Mouse (Mus musculus): ENCODE measurements at regions not wholly inside any gene's neighbourhood (a gene's known extent, or its start where the extent isn't known, plus 50 kb on each side); places are given as distances from the start of the nearest gene placed in this dataset.

DNA sequence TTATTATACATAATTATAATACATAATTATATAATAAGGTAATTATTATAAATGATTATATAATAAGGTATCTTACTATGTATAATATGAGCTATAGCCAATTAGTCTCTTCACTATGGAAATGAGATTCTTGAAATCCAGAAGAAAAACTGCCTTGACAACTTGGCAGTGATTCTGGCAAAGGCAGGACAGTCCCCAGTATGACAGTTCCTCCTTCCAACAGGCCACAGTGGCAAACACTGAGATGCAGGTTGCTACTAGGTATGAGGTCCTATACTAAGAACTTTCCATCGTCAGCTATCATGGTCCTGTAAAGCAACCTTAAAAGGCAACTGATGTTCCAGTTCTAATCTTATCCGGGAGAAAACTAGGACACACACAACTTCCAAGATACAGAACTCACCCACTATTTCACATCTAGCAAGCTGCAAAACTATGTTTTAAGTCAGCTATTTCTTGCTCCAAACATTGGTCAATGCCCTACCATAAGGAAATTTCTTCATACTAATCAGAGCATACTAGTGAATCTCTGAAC, 124.6 kb upstream of the Bank1 start:
- no peak overlapping the region for H3K27ac ChIP-seq (ENCODE audit: control insufficient read depth, low read depth, low read length)
- H3K36me3 ChIP-seq (ENCODE audit: control insufficient read depth in 1 of 2, insufficient read depth in 2 of 2, low read length in 2 of 2), result no peaks in the 10 kb centered on the region
- H3K79me2 ChIP-seq (ENCODE audit: control insufficient read depth, insufficient read depth, low read length, poor library complexity), result no peaks in the 10 kb centered on the region
- H3K4me1 ChIP-seq (ENCODE audit: control insufficient read depth in 1 of 2, insufficient read depth in 2 of 2, low read length in 2 of 2), result no peaks in the 10 kb centered on the region
- H3K4me3 ChIP-seq (ENCODE audit: control insufficient read depth in 1 of 2, insufficient read depth in 1 of 2, low read depth in 2 of 2, low read length in 2 of 2), result no peak overlapping the region
- H3K9ac ChIP-seq (ENCODE audit: control insufficient read depth, low read depth, low read length, poor library complexity, severe bottlenecking), result no peak overlapping the region
- H3K9me3 ChIP-seq (replicated peaks; ENCODE audit: insufficient read depth, low read length), result no peaks in the 10 kb centered on the region
- no peak for DNase-seq (ENCODE audit: low read depth, low spot score)
- TF ChIP-seq POLR2AphosphoS5 (IDR thresholded peaks at IDR 0.05; ENCODE audit: borderline replicate concordance, low read depth, low read length) (no peak), SMC3 (IDR thresholded peaks at IDR 0.05; ENCODE audit: low read depth, low read length) (no peak), TBP (IDR thresholded peaks at IDR 0.05; ENCODE audit: low read depth, low read length) (no peak)
- H3K27me3 ChIP-seq (ENCODE audit: control insufficient read depth in 1 of 2, insufficient read depth in 2 of 2, low read length in 2 of 2), result no peaks in the 10 kb centered on the region

- no peaks in the 10 kb centered on the region for H3K79me2 ChIP-seq (ENCODE audit: control insufficient read depth, insufficient read depth, low read length, poor library complexity)
- no peaks in the 10 kb centered on the region for H3K27me3 ChIP-seq (ENCODE audit: control insufficient read depth in 1 of 2, insufficient read depth in 2 of 2, low read length in 2 of 2)
- DNase-seq (ENCODE audit: low read depth, low spot score), result no peak
- H3K9me3 ChIP-seq (replicated peaks; ENCODE audit: insufficient read depth, low read length), result no peaks in the 10 kb centered on the region
- H3K36me3 ChIP-seq (ENCODE audit: control insufficient read depth in 1 of 2, insufficient read depth in 2 of 2, low read length in 2 of 2), result no peaks in the 10 kb centered on the region
- H3K9ac ChIP-seq (ENCODE audit: control insufficient read depth, low read depth, low read length, poor library complexity, severe bottlenecking), result no peak overlapping the region
- TF ChIP-seq CTCF (IDR thresholded peaks at IDR 0.05 in 2 of 3, conservative IDR thresholded peaks at IDR 0.05 in 1 of 3; ENCODE audit: control insufficient read depth in 1 of 3, insufficient read depth in 1 of 3, low read depth in 2 of 3, low read length in 3 of 3, poor library complexity in 1 of 3, severe bottlenecking in 1 of 3) (no peak), ZMIZ1 (IDR thresholded peaks at IDR 0.05; ENCODE audit: low read depth, low read length) (no peak), MXI1 (IDR thresholded peaks at IDR 0.05; ENCODE audit: low read depth, low read length) (no peak), MYC (IDR thresholded peaks at IDR 0.05; ENCODE audit: low read depth, low read length) (no peak), USF1 (IDR thresholded peaks at IDR 0.05; ENCODE audit: low read depth, low read length) (no peak), KAT2A (conservative IDR thresholded peaks at IDR 0.05; ENCODE audit: low read depth, low read length) (no peak), NELFE (IDR thresholded peaks at IDR 0.05; ENCODE audit: low read depth, low read length) (no peak), NRF1 (IDR thresholded peaks at IDR 0.05; ENCODE audit: insufficient read depth, low read depth, low read length, poor library complexity, severe bottlenecking) (no peak), TBP (IDR thresholded peaks at IDR 0.05; ENCODE audit: low read depth, low read length) (no peak), SIN3A (IDR thresholded peaks at IDR 0.05; ENCODE audit: low read length) (no peak)
- no peak overlapping the region for H3K4me3 ChIP-seq (ENCODE audit: control insufficient read depth in 1 of 2, insufficient read depth in 1 of 2, low read depth in 2 of 2, low read length in 2 of 2)
- no peaks in the 10 kb centered on the region for H3K4me1 ChIP-seq (ENCODE audit: control insufficient read depth in 1 of 2, insufficient read depth in 2 of 2, low read length in 2 of 2)
- no peak overlapping the region for H3K27ac ChIP-seq (ENCODE audit: control insufficient read depth, low read depth, low read length)
Measured at GRCm38 (mm10) chr3:136449364-136449763, 123.5 kb upstream of the Bank1 start.

GRCm38 (mm10) chr3:136444598-136444997, 118.7 kb upstream of the Bank1 start:
- no peaks in the 10 kb centered on the region for H3K4me1 ChIP-seq (ENCODE audit: control insufficient read depth in 1 of 2, insufficient read depth in 2 of 2, low read length in 2 of 2)
- H3K27me3 ChIP-seq (ENCODE audit: control insufficient read depth in 1 of 2, insufficient read depth in 2 of 2, low read length in 2 of 2), result no peaks in the 10 kb centered on the region
- H3K9ac ChIP-seq (ENCODE audit: control insufficient read depth, low read depth, low read length, poor library complexity, severe bottlenecking), result no peak overlapping the region

More at GRCm38 (mm10) chr3:136444598-136444997, 118.7 kb upstream of the Bank1 start:
- no peaks in the 10 kb centered on the region for H3K36me3 ChIP-seq (ENCODE audit: control insufficient read depth in 1 of 2, insufficient read depth in 2 of 2, low read length in 2 of 2)
- no peak overlapping the region for H3K27ac ChIP-seq (ENCODE audit: control insufficient read depth, low read depth, low read length)
- no peak for DNase-seq (ENCODE audit: low read depth, low spot score)
- no peaks in the 10 kb centered on the region for H3K79me2 ChIP-seq (ENCODE audit: control insufficient read depth, insufficient read depth, low read length, poor library complexity)
- TF ChIP-seq TAL1 (IDR thresholded peaks at IDR 0.05; ENCODE audit: low read length) (no peak), NRF1 (IDR thresholded peaks at IDR 0.05; ENCODE audit: insufficient read depth, low read depth, low read length, poor library complexity, severe bottlenecking) (no peak), JUND (IDR thresholded peaks at IDR 0.05; ENCODE audit: low read depth, low read length) (no peak), GATA1 (IDR thresholded peaks at IDR 0.05; ENCODE audit: low read depth, low read length) (no peak), ZC3H11A (IDR thresholded peaks at IDR 0.05; ENCODE audit: low read depth, low read length) (no peak), MXI1 (IDR thresholded peaks at IDR 0.05; ENCODE audit: low read depth, low read length) (no peak), ZNF384 (IDR thresholded peaks at IDR 0.05; ENCODE audit: low read depth, low read length) (no peak), ELF1 (IDR thresholded peaks at IDR 0.05; ENCODE audit: low read depth, low read length) (no peak), TBP (IDR thresholded peaks at IDR 0.05; ENCODE audit: low read depth, low read length) (no peak), MAFK (IDR thresholded peaks at IDR 0.05; ENCODE audit: borderline replicate concordance, low read depth, low read length) (no peak), CTCF (IDR thresholded peaks at IDR 0.05 in 2 of 3, conservative IDR thresholded peaks at IDR 0.05 in 1 of 3; ENCODE audit: control insufficient read depth in 1 of 3, insufficient read depth in 1 of 3, low read depth in 2 of 3, low read length in 3 of 3, poor library complexity in 1 of 3, severe bottlenecking in 1 of 3) (no peak), GABPA (IDR thresholded peaks at IDR 0.05; ENCODE audit: low read depth, low read length) (no peak), MEF2A (IDR thresholded peaks at IDR 0.05; ENCODE audit: extremely low read depth, insufficient replicate concordance, low read depth, low read length, poor library complexity, severe bottlenecking) (no peak), SMC3 (IDR thresholded peaks at IDR 0.05; ENCODE audit: low read depth, low read length) (no peak), TCF12 (IDR thresholded peaks at IDR 0.05; ENCODE audit: low read depth, low read length) (no peak), RCOR1 (IDR thresholded peaks at IDR 0.05; ENCODE audit: low read depth, low read length) (no peak), BHLHE40 (IDR thresholded peaks at IDR 0.05; ENCODE audit: borderline replicate concordance, low read depth, low read length) (no peak)
- H3K9me3 ChIP-seq (replicated peaks; ENCODE audit: insufficient read depth, low read length), result no peaks in the 10 kb centered on the region
- H3K4me3 ChIP-seq (ENCODE audit: control insufficient read depth in 1 of 2, insufficient read depth in 1 of 2, low read depth in 2 of 2, low read length in 2 of 2), result no peak overlapping the region
